Mouse (Mus musculus): ENCODE results near the gene Spg20.

Spg20 gene

DNA sequence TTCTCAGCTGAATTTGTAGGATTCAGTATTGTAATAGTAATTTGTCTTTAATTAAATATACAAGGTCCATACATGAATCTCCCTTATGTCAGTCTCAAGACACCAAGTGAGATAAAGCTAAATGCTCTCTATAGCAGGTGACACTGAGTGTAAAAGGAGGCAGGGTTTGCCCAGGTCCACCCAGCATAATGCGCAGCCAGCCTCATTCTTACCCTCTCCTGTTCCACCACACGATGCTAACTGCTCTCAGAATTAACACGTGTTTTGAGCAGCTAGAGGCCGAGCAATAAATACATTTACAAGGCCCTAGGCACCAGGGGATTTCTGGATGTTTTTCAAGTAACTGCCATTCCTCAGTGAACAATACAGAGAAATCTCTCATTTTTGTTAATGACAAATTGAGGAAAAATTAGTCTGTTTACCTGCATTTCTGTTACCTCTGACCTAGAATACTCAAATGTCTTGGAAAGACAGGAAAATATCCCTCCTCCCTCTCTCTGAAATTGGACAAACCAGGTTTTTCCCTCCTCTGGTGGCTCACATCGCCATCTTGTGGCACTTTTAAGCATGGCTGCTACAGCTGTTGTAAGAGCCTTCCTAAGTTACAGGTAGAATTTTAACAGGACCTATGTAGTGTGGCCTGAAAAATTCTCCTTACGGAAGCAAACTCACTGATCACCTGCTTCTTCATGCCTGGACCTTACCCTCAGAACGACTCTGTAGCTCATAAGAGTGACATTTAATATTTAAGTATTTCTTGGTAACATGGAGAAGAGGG lies 39.9 kb downstream of the Spg20 start:
- peak; percentile 81 to 89 for DNase-seq

GRCm38 (mm10) chr3:55152673-55153334 lies 40.9 kb downstream of the Spg20 start:
- DNase-seq = peak in 1 of 2 experiments; percentile 34

- no peak for DNase-seq
These were observed 42.3 kb downstream of the Spg20 start for GRCm38 (mm10) chr3:55154163-55154562.

DNA sequence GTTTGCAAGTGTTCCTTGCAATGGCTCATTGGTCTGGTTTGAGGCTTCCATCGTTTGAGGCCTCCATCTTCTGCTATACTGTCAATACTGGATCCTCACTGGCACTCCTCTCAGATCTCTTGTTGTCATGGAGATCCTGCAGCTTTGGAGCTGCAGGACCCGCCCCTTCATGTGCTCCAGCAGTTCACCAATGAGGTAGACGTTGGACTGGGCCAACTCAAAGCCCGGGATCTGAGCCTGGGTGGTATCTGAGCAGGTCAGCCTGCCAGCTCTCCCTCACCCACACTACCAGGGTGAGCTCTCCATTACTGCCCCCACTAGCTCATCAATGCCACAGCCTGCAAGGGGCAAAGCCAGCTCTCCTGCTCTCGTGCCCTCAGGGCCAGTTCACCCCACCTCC lies 45.5 kb downstream of the Spg20 start:
- DNase-seq = peak; percentile 27 to 35

- no peak for DNase-seq
These were observed 49.2 kb downstream of the Spg20 start for GRCm38 (mm10) chr3:55161144-55161543.

DNA sequence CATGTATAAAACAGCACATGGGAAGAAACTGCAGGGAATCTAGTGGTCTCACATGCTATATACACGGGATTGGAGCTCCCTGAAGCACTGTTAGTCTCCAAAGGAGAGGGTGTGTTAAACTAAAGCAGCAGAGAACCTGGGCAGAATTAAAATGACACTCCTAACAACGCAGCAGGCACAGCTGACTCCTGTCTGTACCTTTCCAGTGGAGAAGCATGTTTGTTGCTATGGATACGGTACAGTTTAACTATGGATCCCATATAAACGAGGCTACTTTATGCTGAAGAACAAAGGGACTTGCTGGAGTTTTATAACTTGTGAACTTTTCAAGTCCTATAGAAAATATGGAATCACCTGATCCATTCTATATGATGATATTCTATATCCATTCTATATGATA lies 51.6 kb downstream of the Spg20 start:
- DNase-seq = no peak

- DNase-seq = no peak
These were observed 60.6 kb downstream of the Spg20 start for GRCm38 (mm10) chr3:55172478-55172877.

DNA sequence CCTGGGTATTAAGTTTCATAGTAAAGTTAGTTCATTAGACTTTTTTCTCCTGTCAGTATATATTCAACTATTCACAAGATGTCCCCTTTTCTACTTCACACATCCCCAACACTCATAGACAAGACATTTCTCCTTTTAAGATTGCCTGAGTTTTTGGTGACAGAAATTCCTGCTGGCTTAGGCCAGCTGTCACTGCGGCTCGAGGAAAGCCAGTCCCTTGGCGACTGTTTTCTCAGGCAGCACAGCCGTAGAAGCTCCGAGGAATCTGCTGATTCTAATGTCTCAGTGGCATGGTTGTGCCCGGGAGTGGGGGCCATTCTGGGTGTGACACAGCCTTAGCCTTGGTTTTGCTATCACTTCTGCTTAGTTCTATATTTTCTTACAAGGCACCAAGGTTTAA lies 65.4 kb downstream of the Spg20 start:
- no peak for DNase-seq

DNA sequence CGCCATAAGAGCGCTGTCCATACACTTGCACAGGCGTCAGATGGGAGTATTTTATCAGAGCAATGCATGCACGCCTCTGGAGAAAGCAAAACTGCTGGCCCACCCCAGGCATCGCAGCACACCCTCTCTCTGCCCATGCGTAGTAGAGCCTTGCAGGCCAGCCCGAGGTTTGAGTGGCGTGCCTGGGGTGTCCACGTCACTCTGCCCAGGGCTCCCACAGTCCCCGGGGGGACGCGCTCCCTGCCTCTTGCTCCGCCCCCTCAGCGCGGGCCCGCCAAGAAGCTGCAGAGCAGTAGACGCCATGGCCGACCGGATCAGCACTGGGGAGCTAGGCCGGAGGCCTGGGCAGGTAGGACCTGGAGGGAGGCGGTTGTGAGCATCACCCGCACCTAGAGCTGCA lies 69.9 kb downstream of the Spg20 start, which contains the start of gene Sohlh2:
TSS of gene Sohlh2 (plus strand) at position 263 of the 400 bp plus-strand sequence.
- DNase-seq = no peak
